Mouse (Mus musculus): ENCODE results near the gene Fer.

Gene Fer

GRCm38 (mm10) chr17:64086875-64087608 is 224.2 kb downstream of the Fer start:
- no peak for DNase-seq (ENCODE audit: low spot score)

GRCm38 (mm10) chr17:64087871-64088270 is 225.0 kb downstream of the Fer start:
- DNase-seq (ENCODE audit: low spot score) = no peak

- no peak for DNase-seq (ENCODE audit: low spot score)
Measured at GRCm38 (mm10) chr17:64093716-64094115, 230.9 kb downstream of the Fer start.

- no peak for DNase-seq (ENCODE audit: low spot score)
Measured at GRCm38 (mm10) chr17:64096811-64097210, 233.9 kb downstream of the Fer start.

GRCm38 (mm10) chr17:64097788-64098359 is 235.0 kb downstream of the Fer start:
- no peak for DNase-seq (ENCODE audit: low spot score)

GRCm38 (mm10) chr17:64099395-64100171 is 236.7 kb downstream of the Fer start:
- DNase-seq (ENCODE audit: low spot score) = no peak

GRCm38 (mm10) chr17:64100172-64100510 is 237.3 kb downstream of the Fer start:
- no peak for DNase-seq (ENCODE audit: low spot score)

- no peak for DNase-seq (ENCODE audit: low spot score)
Measured at GRCm38 (mm10) chr17:64108773-64109172, 245.9 kb downstream of the Fer start.

GRCm38 (mm10) chr17:64109871-64110270 is 247.0 kb downstream of the Fer start:
- DNase-seq (ENCODE audit: low spot score) = no peak

GRCm38 (mm10) chr17:64113625-64114024 is 250.8 kb downstream of the Fer start:
- no peak for DNase-seq (ENCODE audit: low spot score)

GRCm38 (mm10) chr17:64116762-64117161 is 253.9 kb downstream of the Fer start:
- DNase-seq (ENCODE audit: low spot score) = no peak

- no peak for DNase-seq (ENCODE audit: low spot score)
Measured at GRCm38 (mm10) chr17:64119697-64120288, 256.9 kb downstream of the Fer start.

- DNase-seq (ENCODE audit: low spot score) = no peak
Measured at GRCm38 (mm10) chr17:64122556-64122955, 259.7 kb downstream of the Fer start.

- DNase-seq (ENCODE audit: low spot score) = no peak
Measured at GRCm38 (mm10) chr17:64123732-64124131, 260.9 kb downstream of the Fer start.

- no peak for DNase-seq (ENCODE audit: low spot score)
Measured at GRCm38 (mm10) chr17:64126904-64127303, 264.0 kb downstream of the Fer start.

- DNase-seq (ENCODE audit: low spot score) = no peak
Measured at GRCm38 (mm10) chr17:64129750-64130149, 266.9 kb downstream of the Fer start.

- DNase-seq (ENCODE audit: low spot score) = no peak
Measured at GRCm38 (mm10) chr17:64130356-64130755, 267.5 kb downstream of the Fer start.

GRCm38 (mm10) chr17:64132183-64132582 is 269.3 kb downstream of the Fer start:
- DNase-seq (ENCODE audit: low spot score) = no peak

- DNase-seq (ENCODE audit: low spot score) = no peak
Measured at GRCm38 (mm10) chr17:64135941-64136650, 273.2 kb downstream of the Fer start.

GRCm38 (mm10) chr17:64138036-64138717 is 275.3 kb downstream of the Fer start:
- no peak for DNase-seq (ENCODE audit: low spot score)

GRCm38 (mm10) chr17:64139231-64139915 is 276.5 kb downstream of the Fer start:
- DNase-seq (ENCODE audit: low spot score) = no peak
